Mouse (Mus musculus) myocyte (in vitro differentiated cells): ENCODE data around the gene Arhgap21.

Source experiments
- E2F4 ChIP-seq: IDR thresholded peaks from one replicate; pipeline ENCODE4 v1.6.1; 2011; ENCODE audit warnings: mild to moderate bottlenecking, control low read depth, moderate library complexity; ENCODE audit not compliant: insufficient read depth
- POLR2A ChIP-seq: IDR thresholded peaks from one replicate; pipeline ENCODE4 v1.6.1; 2011; ENCODE audit warnings: low read depth, mild to moderate bottlenecking, control low read depth, moderate library complexity; ENCODE audit not compliant: insufficient read length
- REST ChIP-seq: IDR thresholded peaks from one replicate; pipeline ENCODE4 v1.6.1; 2011; ENCODE audit warnings: mild to moderate bottlenecking, control low read depth, moderate library complexity; ENCODE audit not compliant: insufficient read depth, insufficient read length
- TCF3 ChIP-seq: IDR thresholded peaks from one replicate; pipeline ENCODE4 v1.6.1; 2011; ENCODE audit warnings: low read depth, control low read depth; ENCODE audit not compliant: insufficient read length
- USF1 ChIP-seq: IDR thresholded peaks from one replicate; pipeline ENCODE4 v1.6.1; 2011; ENCODE audit warnings: low read depth, mild to moderate bottlenecking, control low read depth, moderate library complexity

- TF ChIP-seq USF1 (no peak), POLR2A (no peak), REST (no peak), TCF3 (no peak), E2F4 (no peak)
Measured at GRCm38 (mm10) chr2:20869212-20869965, 99.3 kb downstream of the Arhgap21 start.
